15 mouse cellular contexts compared by ENCODE assay signal in genomic region chr5:89760368-89760767, GRCm38 (mm10).
"Had no signal": no experiment of that assay in that cellular context is flagged by ENCODE, and none has a peak within 500 bp of the region (broad histone marks: within the 10 kb centered on the region; RNA-seq: fewer than 3 reads in every experiment).

No protein-coding gene starts in this region.

- DNase-seq: gastrocnemius, postnatal 14 days; gastrocnemius, postnatal 36 days; heart, adult 11 months; heart, adult 2 months; heart, postnatal 14 days; heart, postnatal 36 days; kidney, adult 11 months; kidney, adult 2 months; kidney, adult 9 months; kidney, postnatal 14 days; kidney, postnatal 36 days; liver; liver, embryonic 13.5 days had no signal

- ATAC-seq: hindbrain, postnatal 0 days; intestine, embryonic 16.5 days had no signal
